Mouse (Mus musculus): ENCODE data around the gene Gm21518. TPM values are rescaled to one million over a fixed set of nuclear protein-coding genes. Genes with fewer than 3 reads are reported as not detected.
"Not testable (repeated sequence)": the region's sequence is repeated elsewhere in the genome, so short reads cannot be mapped to it uniquely, and the experiment has no call there.

The Gm21518 gene
- polyA plus RNA-seq (2015; fragmentation: Nextera tagmentation; extraction: Ambion mirVana) = not detected in 2 replicates

GRCm38 (mm10) chrY:62190566-62190965, at the start of gene Gm21518:
Gm21518 (plus strand) TSS chrY:62190866.
- not testable (repeated sequence) for H3K27ac ChIP-seq (ENCODE audit: low read depth); H3K9ac ChIP-seq (replicated peaks); H3K4me2 ChIP-seq (ENCODE audit: low read depth, low read length); ATAC-seq; H3K4me1 ChIP-seq (ENCODE audit: insufficient read depth); H3K36me3 ChIP-seq (replicated peaks; ENCODE audit: insufficient read depth, low read length); H3K4me3 ChIP-seq (ENCODE audit: low read depth, low read length); H3K9me3 ChIP-seq (ENCODE audit: low read length); H3K27me3 ChIP-seq (ENCODE audit: insufficient read depth, low read length); DNase-seq
- no CpG with 5 or more reads among the region's 6 CpGs for WGBS (ENCODE audit: insufficient replicate concordance)
